Mouse (Mus musculus): ENCODE measurements at regions not wholly inside any gene's neighbourhood (a gene's known extent, or its start where the extent isn't known, plus 50 kb on each side); places are given as distances from the start of the nearest gene placed in this dataset.

DNA sequence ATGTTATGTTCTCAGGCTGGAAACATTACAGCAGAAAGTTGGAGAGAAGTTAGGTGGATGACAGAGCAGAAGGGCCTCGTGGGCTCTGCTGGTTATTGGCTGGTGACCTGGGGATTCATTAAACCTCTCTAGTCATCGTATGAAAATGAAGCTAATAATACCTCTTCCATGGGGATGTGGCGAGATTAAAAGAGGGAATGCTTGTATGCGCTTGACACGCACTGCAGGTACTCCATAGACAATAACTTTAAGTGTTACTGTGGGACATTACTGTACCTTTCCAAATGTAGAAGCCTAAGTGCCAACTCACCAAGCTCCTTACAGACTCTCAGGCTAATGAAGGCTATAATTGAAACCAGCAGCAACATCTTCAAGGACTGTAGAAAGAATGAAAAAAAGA is 303.1 kb downstream of the Fam198b start:
- Histone ChIP-seq H3K4me2 (replicated peaks; ENCODE audit: low read depth, low read length) (no peak overlapping the region), H3K4me1 (ENCODE audit: control insufficient read depth, insufficient read depth, low read length) (no peaks in the 10 kb centered on the region), H3K9me3 (ENCODE audit: control insufficient read depth, low read depth, low read length) (no peaks in the 10 kb centered on the region), H3K36me3 (ENCODE audit: control insufficient read depth, insufficient read depth, low read length) (no peaks in the 10 kb centered on the region), H3K4me3 (ENCODE audit: low read depth, low read length) (no peak overlapping the region), H3K9ac (replicated peaks; ENCODE audit: low read depth, low read length) (no peak overlapping the region), H3K27me3 (ENCODE audit: control insufficient read depth, insufficient read depth, low read length) (no peaks in the 10 kb centered on the region), H3K27ac (ENCODE audit: low read length) (no peak overlapping the region)
- no peak for ATAC-seq (ENCODE audit: insufficient number of reproducible peaks, insufficient read depth, low FRiP score, low read depth)
- WGBS = 86% methylated on average over 5 of the region's 5 CpGs

DNA sequence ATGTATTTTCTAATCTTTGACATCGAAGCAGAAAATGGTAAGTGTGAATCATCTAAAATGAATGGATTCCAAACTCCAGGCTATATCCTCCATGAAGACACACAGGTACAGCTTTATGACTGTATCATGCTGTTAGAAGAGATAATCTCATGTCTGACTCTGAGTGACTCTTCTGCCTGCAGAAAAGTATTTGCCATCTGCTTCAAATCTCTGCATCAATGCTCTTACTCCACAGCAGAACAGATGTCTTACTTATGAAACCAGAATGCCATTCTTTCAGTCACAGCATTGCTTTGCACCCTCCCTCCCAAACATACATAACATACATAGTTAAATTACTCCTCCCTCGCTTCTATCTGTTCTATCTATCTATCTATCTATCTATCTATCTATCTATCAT is 316.6 kb downstream of the Fam198b start:
- Histone ChIP-seq H3K4me2 (replicated peaks; ENCODE audit: low read depth, low read length) (no peak overlapping the region), H3K9me3 (ENCODE audit: control insufficient read depth, low read depth, low read length) (no peaks in the 10 kb centered on the region), H3K4me3 (ENCODE audit: low read depth, low read length) (no peak overlapping the region), H3K9ac (replicated peaks; ENCODE audit: low read depth, low read length) (no peak overlapping the region), H3K27me3 (ENCODE audit: control insufficient read depth, insufficient read depth, low read length) (no peaks in the 10 kb centered on the region), H3K27ac (ENCODE audit: low read length) (no peak overlapping the region), H3K4me1 (ENCODE audit: control insufficient read depth, insufficient read depth, low read length) (no peaks in the 10 kb centered on the region), H3K36me3 (ENCODE audit: control insufficient read depth, insufficient read depth, low read length) (no peaks in the 10 kb centered on the region)
- 74% methylated on average over 2 of the region's 2 CpGs for WGBS
- ATAC-seq (ENCODE audit: insufficient number of reproducible peaks, insufficient read depth, low FRiP score, low read depth) = no peak

DNA sequence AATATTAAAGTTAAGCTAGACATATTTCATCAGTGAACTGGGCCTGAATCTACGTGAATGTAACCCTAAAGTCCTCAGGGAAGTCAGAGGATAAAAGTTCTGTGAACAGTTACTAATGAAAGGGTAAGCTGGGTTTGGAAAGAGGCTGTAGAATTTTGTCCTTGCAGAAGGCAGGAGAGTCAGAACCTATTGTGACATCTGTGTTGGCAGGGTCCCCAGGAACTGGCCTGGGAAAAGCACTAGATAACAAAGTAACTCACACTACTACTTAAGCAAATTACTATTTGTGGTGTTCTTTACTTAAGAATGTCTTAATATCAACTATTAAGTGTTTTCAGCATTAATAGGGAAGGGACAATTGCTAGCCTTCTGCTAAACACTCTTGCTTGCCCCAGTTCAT is 320.5 kb downstream of the Fam198b start:
- 73% methylated on average over 1 of the region's 1 CpGs for WGBS
- no peak overlapping the region for H3K4me3 ChIP-seq (ENCODE audit: low read depth, low read length)
- ATAC-seq (ENCODE audit: insufficient number of reproducible peaks, insufficient read depth, low FRiP score, low read depth) = no peak
- H3K4me1 ChIP-seq (ENCODE audit: control insufficient read depth, insufficient read depth, low read length) = no peaks in the 10 kb centered on the region
- H3K27me3 ChIP-seq (ENCODE audit: control insufficient read depth, insufficient read depth, low read length) = no peaks in the 10 kb centered on the region
- H3K9ac ChIP-seq (replicated peaks; ENCODE audit: low read depth, low read length) = no peak overlapping the region
- no peaks in the 10 kb centered on the region for H3K9me3 ChIP-seq (ENCODE audit: control insufficient read depth, low read depth, low read length)
- no peak overlapping the region for H3K4me2 ChIP-seq (replicated peaks; ENCODE audit: low read depth, low read length)
- H3K36me3 ChIP-seq (ENCODE audit: control insufficient read depth, insufficient read depth, low read length) = no peaks in the 10 kb centered on the region
- H3K27ac ChIP-seq (ENCODE audit: low read length) = no peak overlapping the region

DNA sequence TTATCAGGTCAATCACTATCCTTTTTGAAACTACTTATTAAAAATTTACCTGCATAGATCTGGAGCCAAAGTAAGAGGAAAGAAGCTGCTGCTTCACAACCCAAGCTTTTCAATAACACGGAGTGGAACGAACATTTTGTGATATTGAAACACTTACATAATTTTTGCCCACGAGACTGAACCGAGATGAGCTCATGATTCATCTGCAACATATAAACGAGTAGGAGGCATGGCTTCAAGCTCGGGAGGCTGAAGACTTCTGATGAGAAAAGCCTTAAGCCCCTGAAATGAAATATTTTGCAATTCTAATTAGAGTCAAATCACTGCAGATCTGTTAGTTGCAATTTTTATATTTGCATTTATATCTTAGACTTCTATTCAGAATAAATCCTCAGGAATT is 321.0 kb downstream of the Fam198b start:
- WGBS = 78% methylated on average over 6 of the region's 6 CpGs
- no peaks in the 10 kb centered on the region for H3K36me3 ChIP-seq (ENCODE audit: control insufficient read depth, insufficient read depth, low read length)
- no peak for ATAC-seq (ENCODE audit: insufficient number of reproducible peaks, insufficient read depth, low FRiP score, low read depth)
- no peak overlapping the region for H3K9ac ChIP-seq (replicated peaks; ENCODE audit: low read depth, low read length)
- H3K4me2 ChIP-seq (replicated peaks; ENCODE audit: low read depth, low read length) = no peak overlapping the region
- no peaks in the 10 kb centered on the region for H3K9me3 ChIP-seq (ENCODE audit: control insufficient read depth, low read depth, low read length)
- H3K27ac ChIP-seq (ENCODE audit: low read length) = no peak overlapping the region
- H3K27me3 ChIP-seq (ENCODE audit: control insufficient read depth, insufficient read depth, low read length) = no peaks in the 10 kb centered on the region
- no peak overlapping the region for H3K4me3 ChIP-seq (ENCODE audit: low read depth, low read length)
- H3K4me1 ChIP-seq (ENCODE audit: control insufficient read depth, insufficient read depth, low read length) = no peaks in the 10 kb centered on the region

DNA sequence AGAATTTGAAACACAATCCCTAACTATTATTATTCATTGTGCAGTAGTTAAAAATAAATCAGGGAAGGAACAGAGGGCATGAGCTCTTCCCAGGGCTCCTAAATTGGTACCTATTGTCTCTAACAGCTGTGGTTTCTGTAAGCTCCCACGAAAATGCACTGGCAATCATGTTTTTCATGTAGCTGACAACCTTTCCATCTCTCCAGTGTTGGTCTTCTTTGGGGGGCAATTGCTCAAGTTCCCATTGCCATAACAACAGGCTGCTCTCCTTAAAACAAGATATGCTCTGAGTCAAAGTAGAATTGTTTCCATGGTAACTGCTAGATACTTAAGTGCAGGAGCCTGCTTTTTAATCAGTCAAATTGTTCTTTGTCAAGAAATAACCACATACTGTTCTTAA is 322.7 kb downstream of the Fam198b start:
- no peak overlapping the region for H3K4me2 ChIP-seq (replicated peaks; ENCODE audit: low read depth, low read length)
- 31% methylated on average over 1 of the region's 1 CpGs for WGBS
- ATAC-seq (ENCODE audit: insufficient number of reproducible peaks, insufficient read depth, low FRiP score, low read depth) = no peak
- no peak overlapping the region for H3K9ac ChIP-seq (replicated peaks; ENCODE audit: low read depth, low read length)
- no peak overlapping the region for H3K27ac ChIP-seq (ENCODE audit: low read length)
- H3K9me3 ChIP-seq (ENCODE audit: control insufficient read depth, low read depth, low read length) = no peaks in the 10 kb centered on the region
- H3K36me3 ChIP-seq (ENCODE audit: control insufficient read depth, insufficient read depth, low read length) = no peaks in the 10 kb centered on the region
- H3K4me1 ChIP-seq (ENCODE audit: control insufficient read depth, insufficient read depth, low read length) = no peaks in the 10 kb centered on the region
- no peak overlapping the region for H3K4me3 ChIP-seq (ENCODE audit: low read depth, low read length)
- H3K27me3 ChIP-seq (ENCODE audit: control insufficient read depth, insufficient read depth, low read length) = no peaks in the 10 kb centered on the region

DNA sequence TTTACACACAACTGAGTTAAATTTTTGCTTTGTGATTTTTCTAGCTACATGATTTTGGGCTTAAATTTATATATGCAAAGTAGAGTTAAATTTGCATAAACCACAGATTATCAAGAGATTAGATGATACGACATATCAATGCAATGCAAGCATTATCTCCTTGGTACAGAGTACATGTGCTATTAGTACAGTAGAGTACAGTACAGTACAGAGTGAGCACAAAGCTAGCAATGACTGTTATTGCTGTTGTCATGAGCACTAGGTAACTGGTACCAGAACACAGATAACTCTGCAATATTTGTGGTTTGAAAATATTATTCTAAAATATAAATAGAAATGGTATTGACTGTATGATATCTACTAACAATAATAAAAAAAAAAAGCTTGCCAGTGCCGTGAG is 323.7 kb downstream of the Fam198b start:
- Histone ChIP-seq H3K36me3 (ENCODE audit: control insufficient read depth, insufficient read depth, low read length) (no peaks in the 10 kb centered on the region), H3K27me3 (ENCODE audit: control insufficient read depth, insufficient read depth, low read length) (no peaks in the 10 kb centered on the region), H3K4me3 (ENCODE audit: low read depth, low read length) (no peak overlapping the region), H3K4me2 (replicated peaks; ENCODE audit: low read depth, low read length) (no peak overlapping the region), H3K9ac (replicated peaks; ENCODE audit: low read depth, low read length) (no peak overlapping the region), H3K27ac (ENCODE audit: low read length) (no peak overlapping the region), H3K9me3 (ENCODE audit: control insufficient read depth, low read depth, low read length) (no peaks in the 10 kb centered on the region), H3K4me1 (ENCODE audit: control insufficient read depth, insufficient read depth, low read length) (no peaks in the 10 kb centered on the region)
- 84% methylated on average over 2 of the region's 2 CpGs for WGBS
- ATAC-seq (ENCODE audit: insufficient number of reproducible peaks, insufficient read depth, low FRiP score, low read depth) = no peak

DNA sequence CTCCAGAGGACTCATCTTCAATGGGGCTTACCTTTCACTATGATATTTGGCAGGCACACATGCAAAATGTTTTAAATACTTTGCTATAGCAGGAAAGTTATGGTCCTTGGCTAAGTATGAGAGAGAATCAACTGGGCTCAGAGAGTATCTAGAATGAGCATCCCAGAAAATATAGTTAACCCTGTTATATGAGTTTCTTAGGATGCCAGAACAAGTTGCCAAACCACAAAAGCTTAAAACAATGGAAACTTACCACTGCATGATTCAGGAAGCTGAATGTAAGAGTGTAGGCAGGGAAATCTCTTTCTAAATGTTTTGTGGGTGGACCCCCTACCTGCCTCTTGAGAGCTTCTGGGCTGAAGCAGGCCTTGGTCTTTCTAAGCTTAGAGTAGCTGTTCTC is 325.3 kb downstream of the Fam198b start:
- Histone ChIP-seq H3K4me3 (ENCODE audit: low read depth, low read length) (no peak overlapping the region), H3K9ac (replicated peaks; ENCODE audit: low read depth, low read length) (no peak overlapping the region), H3K27me3 (ENCODE audit: control insufficient read depth, insufficient read depth, low read length) (no peaks in the 10 kb centered on the region), H3K27ac (ENCODE audit: low read length) (no peak overlapping the region), H3K4me2 (replicated peaks; ENCODE audit: low read depth, low read length) (no peak overlapping the region), H3K9me3 (ENCODE audit: control insufficient read depth, low read depth, low read length) (no peaks in the 10 kb centered on the region), H3K4me1 (ENCODE audit: control insufficient read depth, insufficient read depth, low read length) (no peaks in the 10 kb centered on the region), H3K36me3 (ENCODE audit: control insufficient read depth, insufficient read depth, low read length) (no peaks in the 10 kb centered on the region)
- ATAC-seq (ENCODE audit: insufficient number of reproducible peaks, insufficient read depth, low FRiP score, low read depth) = no peak

DNA sequence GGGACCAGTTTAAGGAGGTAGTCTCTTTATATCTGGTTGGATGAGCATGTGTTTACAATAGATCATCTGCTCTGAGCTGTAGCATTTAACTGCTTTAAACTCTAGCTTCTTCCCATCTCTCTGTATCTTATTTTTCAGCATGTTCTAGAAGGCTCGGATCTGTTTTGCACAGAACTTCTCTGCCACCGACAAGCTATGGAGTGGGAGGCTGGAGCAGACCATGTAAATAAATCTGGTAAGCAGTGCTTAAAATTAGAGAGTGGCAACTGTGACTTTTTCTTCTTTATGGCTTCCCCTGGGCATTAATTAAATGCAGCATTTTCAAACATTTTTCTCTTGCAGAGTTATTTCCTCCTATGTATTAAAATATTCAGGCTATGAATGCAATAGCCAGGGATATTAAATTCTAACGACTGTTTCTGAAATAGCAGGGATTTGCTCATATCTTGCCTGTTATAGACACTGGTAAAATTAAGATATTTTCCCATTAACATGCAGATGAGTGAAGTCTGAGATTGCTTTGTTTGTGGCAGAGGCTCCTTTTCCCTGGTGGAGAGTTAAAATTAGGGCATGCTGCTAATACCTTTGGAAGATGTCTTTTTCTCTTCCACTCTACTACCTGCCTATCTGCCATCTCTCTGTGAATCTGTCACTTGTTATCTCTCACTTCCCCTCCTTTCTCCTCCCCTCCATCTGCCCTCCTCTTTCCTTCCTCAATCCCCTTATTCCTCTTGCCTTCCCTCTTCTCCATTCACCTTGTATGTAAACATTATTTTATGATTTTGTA is 327.2 kb downstream of the Fam198b start:
- no peak for ATAC-seq (ENCODE audit: insufficient number of reproducible peaks, insufficient read depth, low FRiP score, low read depth)
- Histone ChIP-seq H3K9ac (replicated peaks; ENCODE audit: low read depth, low read length) (no peak overlapping the region), H3K4me3 (ENCODE audit: low read depth, low read length) (no peak overlapping the region), H3K36me3 (ENCODE audit: control insufficient read depth, insufficient read depth, low read length) (no peaks in the 10 kb centered on the region), H3K27me3 (ENCODE audit: control insufficient read depth, insufficient read depth, low read length) (no peaks in the 10 kb centered on the region), H3K4me2 (replicated peaks; ENCODE audit: low read depth, low read length) (no peak overlapping the region), H3K9me3 (ENCODE audit: control insufficient read depth, low read depth, low read length) (no peaks in the 10 kb centered on the region), H3K27ac (ENCODE audit: low read length) (no peak overlapping the region), H3K4me1 (ENCODE audit: control insufficient read depth, insufficient read depth, low read length) (no peaks in the 10 kb centered on the region)
- WGBS = 47% methylated on average over 3 of the region's 3 CpGs

DNA sequence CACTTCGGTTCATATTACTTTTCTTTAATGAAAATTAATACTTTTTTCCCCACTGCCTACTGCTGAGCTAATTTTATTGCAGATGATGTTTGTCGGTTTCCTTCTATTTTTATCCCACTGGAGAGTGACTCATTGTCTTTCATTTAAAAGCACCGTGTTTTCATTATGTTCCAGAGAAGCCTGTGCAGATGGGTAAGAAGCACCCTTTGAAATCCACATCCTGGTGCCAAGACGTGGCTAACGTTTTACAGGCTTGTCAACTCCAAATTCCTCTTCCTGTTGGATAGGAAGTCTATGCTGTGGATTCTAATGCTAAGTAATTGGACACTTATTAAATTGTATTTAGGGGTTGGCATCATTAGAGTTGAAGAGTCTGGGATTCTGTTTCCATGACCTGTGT is 364.3 kb downstream of the Fam198b start:
- Histone ChIP-seq H3K27ac (ENCODE audit: low read length) (no peak overlapping the region), H3K27me3 (ENCODE audit: control insufficient read depth, insufficient read depth, low read length) (no peaks in the 10 kb centered on the region), H3K9ac (replicated peaks; ENCODE audit: low read depth, low read length) (no peak overlapping the region), H3K4me3 (ENCODE audit: low read depth, low read length) (no peak overlapping the region), H3K4me2 (replicated peaks; ENCODE audit: low read depth, low read length) (no peak overlapping the region), H3K36me3 (ENCODE audit: control insufficient read depth, insufficient read depth, low read length) (no peaks in the 10 kb centered on the region), H3K4me1 (ENCODE audit: control insufficient read depth, insufficient read depth, low read length) (no peaks in the 10 kb centered on the region), H3K9me3 (ENCODE audit: control insufficient read depth, low read depth, low read length) (no peaks in the 10 kb centered on the region)
- ATAC-seq (ENCODE audit: insufficient number of reproducible peaks, insufficient read depth, low FRiP score, low read depth) = no peak
- WGBS = 57% methylated on average over 5 of the region's 5 CpGs

Data from stomach, embryonic 14.5 days (tissue).